Mouse (Mus musculus): Measurements from ENCODE around the gene Nt5c2.

The Nt5c2 gene

DNA sequence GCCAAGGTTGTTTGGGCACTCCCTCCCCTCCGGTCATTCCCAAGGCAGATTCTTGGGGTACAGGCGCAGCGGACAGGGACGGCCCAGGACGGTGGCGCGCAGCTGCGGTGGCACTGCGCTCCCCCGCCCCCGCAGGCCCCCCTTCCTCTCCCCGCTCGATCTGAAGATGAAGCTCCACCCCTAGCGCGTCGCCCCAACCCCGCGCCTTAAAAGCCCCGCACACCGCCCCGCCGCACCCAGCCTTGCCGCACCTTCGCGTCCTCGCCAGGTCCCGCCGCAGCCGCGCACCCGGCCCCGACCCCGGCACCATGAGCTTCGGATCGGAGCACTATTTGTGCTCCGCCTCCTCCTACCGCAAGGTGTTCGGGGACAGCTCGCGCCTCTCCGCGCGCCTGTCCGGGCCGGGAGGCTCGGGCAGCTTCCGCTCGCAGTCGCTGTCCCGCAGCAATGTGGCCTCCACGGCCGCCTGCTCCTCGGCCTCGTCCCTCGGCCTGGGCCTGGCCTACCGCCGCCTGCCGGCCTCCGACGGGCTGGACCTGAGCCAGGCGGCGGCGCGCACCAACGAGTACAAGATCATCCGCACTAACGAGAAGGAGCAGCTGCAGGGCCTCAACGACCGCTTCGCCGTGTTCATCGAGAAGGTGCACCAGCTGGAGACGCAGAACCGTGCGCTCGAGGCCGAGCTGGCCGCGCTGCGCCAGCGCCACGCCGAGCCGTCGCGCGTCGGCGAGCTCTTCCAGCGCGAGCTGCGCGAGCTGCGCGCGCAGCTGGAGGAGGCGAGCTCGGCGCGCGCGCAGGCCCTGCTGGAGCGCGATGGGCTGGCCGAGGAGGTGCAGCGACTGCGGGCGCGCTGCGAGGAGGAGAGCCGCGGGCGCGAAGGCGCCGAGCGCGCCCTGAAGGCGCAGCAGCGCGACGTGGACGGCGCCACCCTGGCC, at the start of gene Nt5c2, which contains the start of gene Ina:
Gene Nt5c2 (minus strand): TSS at position 707 of the 935 bp plus-strand sequence.
Gene Ina (plus strand): TSS at position 252 of the 935 bp plus-strand sequence.
- DNase-seq = peak; percentile 89

DNA sequence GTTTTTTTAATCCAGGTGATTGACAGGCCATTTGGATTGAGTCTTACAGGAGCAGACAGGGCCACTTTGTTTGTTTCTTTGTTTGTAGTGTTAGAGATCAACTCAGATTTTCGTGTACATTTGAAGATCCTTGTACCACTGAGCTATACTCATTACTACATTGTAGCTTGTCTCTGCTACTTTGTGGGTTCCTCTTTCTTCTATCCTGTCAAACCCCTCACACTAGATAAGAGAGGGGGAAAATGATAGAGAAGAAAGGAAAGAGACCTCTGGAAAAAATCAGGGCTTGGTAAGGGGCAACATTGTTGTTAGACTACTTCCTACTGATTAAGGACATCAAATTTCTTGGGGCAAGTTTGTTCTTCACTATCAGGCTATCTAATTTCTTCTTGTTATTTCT, 42.7 kb upstream of the Nt5c2 start:
- no peak for DNase-seq

DNA sequence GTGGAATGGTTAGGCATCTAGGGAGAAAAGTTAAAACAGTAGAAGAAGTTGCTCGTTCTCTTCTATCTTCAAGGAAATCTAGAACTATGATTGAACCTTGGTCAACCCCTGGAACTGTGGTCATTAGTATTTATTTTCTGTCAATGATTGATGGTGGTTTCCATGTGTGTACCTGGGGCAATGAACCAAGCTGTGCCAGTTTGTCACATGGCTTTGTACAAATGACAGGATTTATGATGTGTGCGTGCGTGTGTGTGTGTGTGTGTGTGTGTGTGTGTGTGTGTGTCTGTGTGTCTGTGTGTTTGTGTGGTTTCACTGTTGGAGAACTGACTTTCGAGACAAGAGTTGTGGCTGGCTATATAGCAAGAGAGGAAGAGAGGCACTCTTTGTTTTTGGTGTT, 38.5 kb upstream of the Nt5c2 start:
- DNase-seq = no peak

DNA sequence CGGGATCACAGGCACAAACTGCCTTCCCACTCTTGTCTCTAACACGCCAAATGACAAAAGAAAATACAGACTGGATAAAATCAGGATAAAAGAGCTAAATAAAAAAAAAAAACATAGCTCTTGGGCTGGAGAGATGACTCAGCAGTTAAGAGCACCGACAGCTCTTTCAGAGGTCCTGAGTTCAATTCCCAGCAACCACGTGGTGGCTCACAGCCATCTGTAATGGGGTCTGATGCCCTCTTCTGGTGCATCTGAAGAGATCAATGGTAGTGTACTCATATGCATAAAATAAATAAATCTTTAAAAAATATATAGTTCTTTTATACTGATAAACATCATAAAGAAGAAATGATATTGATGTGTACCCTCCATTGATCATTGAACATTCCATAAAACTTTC, 38.0 kb upstream of the Nt5c2 start:
- DNase-seq = no peak

DNA sequence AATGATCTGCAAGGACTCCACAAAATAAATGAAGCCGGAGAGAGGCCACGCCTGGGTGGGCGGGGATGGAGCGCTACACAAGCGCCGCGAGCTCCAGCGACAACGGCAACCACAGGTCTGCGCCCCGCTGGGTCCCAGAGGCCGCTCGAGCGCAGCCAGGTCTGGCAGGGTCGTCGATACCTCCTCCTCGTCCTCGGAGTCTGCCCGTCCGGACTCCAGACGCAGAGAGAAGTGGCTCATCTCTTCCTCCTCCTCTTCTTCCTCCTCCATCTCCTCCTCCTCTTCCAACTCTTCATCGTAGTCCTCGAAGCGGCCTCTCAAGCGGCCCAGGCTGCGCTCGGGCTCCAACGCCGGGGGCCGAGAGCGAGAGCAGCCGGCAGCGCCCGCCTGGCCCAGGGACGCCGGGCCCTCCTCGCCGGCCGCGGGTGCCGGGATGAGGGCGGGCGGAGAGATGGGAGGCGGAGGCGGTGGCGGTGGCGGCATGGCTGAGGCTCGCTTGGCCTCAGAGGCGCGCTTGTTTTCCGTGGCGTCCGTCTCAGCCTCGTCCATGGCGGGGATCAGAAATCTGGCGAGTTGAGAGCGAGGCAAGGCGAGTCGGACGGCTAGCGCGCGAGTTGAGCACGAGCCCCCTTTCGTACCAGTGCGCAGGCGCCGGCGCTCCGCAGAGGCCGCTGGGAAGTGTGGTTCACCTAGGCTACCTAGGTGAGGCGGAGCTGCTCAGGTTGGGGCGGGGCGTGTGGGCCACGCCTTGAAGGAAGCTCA, 35.5 kb upstream of the Nt5c2 start, which contains the start of gene Pcgf6:
Gene Pcgf6 (minus strand): TSS at position 636 of the 762 bp plus-strand sequence.
- peak; percentile 91 for DNase-seq

DNA sequence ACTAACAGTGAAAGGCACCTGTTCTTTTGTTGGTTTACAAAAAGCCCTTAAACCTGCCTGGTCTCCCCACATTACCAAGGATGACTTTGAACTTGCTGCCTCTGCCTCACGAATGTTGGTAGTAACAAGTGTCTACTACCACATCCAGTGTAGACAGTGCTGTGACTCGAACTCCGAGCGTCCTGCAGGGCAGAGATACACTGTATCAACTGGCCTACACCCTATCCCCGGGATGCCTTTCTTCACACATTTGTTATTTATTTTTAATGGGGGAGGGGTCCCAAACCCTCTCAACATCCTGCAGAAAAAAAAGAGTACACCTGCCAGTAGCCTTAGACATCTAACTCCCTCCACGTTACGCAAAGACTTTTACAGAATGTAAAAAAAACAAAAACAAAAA, 34.9 kb upstream of the Nt5c2 start:
- DNase-seq = peak; percentile 37

DNA sequence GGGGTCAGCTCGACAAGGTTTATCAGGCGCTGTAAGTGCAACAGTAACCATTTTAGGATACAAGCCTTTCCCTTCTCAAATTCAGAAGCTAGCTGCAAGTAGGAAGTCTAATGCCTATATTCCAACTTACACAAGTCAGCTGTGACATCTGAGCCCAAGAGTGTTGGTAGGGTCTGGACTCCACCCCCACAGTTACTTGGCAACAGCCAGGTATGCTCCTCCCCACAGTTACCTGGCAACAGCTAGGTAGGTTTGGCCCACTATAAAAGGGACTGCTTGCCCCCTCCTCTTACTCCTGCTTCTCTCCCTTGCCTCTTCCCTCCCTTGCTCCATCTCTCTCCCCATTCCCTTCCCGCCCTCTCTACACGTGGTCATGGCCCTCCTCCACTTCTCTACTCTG, 34.1 kb upstream of the Nt5c2 start:
- no peak for DNase-seq

DNA sequence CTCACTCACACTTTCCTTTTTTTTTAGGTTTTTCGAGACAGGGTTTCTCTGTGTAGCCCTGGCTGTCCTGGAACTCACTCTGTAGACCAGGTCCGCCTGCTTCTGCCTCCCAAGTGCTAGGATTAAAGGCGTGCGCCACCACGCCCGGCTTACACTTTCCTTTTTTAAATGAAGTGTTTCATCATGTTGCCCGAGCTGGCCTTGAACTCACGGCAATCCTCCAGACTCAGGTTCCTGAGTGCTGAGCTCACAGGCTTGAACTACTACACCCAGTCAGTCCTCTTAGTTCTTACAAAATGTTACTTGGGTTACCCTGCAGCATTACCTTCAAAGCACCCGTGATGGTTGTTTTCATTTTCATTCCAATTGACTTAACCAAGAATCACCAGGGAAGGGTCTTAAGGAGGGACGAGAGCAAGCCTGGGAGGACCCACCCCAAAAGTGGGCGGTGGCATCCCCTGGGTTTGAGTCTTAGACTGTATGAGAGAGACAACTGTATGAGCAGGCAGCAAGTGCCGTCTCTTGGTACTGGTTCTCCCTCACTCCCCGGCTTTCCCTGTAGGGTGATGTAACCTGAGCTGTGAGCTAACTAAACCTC, 32.4 kb upstream of the Nt5c2 start:
- DNase-seq = no peak

DNA sequence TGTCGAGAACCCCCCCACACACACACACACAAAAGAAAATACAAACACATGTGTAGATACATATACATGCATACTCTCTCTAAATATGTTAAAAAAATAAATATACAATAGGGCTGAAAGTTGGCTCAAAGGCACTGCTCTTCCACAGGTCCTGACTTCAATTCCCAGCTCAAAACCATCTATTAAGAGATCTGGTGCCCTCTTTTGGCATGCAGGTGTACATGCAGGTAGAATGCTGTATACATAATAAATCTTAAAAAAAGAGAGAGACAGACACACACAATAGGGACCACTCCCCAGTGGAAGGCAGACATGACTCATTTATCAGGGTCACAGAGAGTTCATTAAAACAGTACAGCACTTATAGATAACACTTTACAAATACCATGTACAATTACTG, 31.4 kb upstream of the Nt5c2 start:
- no peak for DNase-seq

DNA sequence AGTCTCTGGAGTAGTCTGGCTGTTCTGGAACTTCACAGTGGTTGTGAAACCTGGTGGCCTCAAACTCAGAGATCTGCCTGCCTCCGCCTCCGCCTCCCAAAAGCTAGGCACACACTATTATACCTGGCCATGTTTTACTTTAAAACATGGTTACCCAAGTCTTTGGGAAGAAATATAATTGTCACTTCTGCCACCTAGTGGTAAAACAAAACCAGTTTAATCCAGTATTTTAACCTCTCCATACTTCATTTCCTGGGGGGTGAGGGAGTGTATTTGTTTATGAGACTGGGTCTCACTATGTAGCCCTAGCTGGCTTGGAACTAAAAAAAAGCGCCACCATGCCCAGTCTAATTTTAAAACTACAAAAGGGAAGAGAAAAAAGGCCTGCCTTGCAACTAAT, 28.7 kb upstream of the Nt5c2 start:
- DNase-seq = no peak

DNA sequence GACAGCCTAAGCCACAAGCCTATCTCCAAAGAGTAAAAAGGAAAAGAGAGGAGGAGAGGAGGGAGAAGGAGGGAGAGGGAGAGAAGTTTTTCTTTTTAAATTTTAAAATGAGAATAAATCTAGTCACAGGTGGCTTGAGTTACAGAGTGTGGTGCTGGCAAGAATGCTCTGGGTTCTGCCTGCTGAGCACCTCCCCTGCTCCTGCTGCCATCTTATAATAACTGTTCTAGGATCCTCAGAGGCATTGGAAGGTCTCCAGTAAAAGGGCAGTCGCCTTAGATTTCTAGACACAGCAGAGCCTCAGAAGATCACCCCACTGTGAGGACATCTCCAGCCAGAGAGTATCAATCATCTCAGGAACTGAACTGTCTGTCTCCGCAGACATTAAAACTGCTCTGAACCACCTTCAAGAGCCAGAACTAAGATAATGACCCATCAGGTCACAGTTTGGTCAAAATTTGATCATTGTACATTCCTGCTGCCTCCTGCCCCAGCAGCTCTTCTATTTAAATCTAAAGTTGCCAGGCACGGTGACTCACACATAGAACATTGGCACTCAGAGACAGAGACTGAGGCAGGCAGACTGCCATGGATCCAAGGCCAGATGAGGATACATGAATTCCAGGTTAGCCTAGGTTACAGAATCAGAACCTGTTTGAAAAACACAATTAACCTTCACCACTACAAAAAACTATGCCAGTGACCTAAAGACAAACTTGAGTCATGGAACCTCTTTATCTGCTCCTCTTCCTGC, 25.9 kb upstream of the Nt5c2 start:
- no peak for DNase-seq

DNA sequence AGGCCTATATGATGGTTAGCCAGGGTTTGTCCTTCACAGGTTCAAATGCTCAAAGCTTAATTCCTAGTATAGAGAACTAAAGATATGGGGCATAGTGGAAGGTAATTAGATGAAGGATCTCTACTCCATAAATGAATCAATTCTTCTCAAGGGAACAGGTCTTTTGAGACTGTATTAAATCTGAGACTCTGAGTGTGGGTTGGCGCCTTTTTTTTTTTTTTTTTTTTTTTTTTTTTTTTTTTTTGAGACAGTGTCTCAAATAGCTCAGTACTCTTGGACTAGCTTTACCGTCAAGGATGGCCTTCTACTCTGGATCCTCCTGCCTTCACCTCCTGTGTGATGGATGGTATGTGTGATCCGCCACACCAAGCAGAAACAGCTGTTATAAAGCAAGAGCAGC, 21.6 kb upstream of the Nt5c2 start:
- no peak for DNase-seq

DNA sequence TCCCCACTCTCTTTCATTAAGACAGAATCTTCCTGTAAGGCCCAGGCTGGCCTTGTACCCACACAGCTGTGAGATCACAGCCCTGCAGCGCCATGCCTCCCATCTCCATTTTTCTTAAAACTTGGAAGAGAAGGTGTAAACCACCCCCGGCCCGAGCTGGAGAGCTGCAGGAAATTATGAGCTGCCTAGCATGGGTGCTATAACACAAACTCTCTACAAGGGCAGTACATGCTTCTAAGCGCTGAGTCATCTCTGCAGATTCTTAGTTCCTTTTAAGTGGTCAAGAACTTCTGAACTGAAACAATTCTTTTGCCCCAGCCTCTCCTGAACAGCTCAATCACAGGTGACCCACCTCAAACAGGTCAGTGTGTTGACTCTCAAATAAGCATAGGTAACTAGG, 20.0 kb upstream of the Nt5c2 start:
- no peak for DNase-seq

DNA sequence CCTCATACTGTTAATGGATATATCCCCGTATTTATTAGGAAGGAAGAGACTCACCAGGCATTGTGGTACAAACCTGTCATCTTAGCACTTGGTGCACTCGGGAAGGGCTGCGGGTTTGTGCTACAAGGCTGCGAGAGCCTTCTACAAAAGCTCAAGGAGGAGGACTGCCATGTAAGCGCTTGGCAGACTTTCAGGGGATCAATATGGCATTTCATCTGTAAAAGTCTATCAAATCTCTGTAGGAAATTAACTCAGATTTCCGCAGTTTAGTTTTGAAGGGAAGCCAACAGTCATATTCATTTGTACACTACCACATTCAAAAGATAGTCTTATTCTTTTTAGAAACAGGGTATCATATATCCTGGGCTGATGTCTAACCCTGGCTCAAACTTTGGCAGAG, 16.8 kb upstream of the Nt5c2 start:
- DNase-seq = no peak

DNA sequence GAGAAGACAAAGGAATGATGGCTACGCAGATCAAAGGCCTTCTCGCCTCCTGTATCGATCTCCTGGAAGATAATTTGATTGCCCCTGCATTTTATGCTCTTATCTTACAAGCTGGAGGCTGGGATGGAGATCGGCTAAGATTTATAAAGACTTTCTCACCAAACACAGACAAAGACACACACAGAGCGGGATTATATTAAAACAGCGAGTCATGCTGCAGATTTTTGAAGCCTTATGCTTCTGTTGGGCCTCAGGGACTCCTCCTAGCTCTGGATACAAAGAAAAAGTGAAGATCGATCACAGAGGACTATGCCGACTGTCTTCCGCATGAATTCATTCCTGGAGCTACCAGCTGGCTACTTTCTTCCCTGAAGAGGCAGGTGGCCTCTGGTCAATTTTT, 14.8 kb upstream of the Nt5c2 start:
- no peak for DNase-seq

DNA sequence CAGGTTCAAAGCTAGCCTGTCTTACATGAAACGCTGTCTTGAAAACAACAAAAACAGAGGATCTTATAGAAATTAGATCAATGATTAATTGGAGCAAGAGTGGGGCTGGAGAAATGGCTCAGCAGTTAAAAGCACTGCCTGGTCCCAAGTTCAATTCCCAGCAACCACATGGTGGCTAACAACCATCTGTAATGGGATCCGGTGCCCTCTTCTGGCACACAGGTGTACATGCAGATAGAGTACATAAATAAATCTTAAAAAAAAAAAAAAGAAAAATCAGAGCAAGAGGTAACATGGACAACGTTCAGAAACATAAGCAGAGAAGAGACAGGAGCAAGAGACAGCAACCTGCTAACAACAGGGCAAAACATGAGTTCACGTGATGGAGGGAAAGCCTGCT, 11.6 kb upstream of the Nt5c2 start:
- no peak for DNase-seq

DNA sequence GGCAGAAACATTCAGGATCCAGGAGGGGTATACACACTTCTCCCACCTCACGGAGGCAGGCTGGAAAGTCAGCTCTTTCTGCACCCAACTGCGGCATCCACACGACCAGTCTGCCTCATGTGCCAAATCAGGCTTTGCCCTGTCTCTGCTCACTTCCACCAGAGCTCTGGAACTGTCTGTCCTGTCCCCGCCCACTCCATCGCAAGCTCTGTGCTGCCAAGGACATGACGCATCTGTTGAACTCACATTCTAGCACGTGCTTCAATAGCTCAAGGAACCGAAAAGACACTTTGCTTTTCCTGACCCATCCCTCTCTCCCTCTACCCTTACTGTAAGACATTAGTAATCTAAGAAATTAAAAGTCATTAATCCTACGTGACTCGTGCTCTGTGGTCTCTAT, 10.0 kb upstream of the Nt5c2 start:
- DNase-seq = no peak

DNA sequence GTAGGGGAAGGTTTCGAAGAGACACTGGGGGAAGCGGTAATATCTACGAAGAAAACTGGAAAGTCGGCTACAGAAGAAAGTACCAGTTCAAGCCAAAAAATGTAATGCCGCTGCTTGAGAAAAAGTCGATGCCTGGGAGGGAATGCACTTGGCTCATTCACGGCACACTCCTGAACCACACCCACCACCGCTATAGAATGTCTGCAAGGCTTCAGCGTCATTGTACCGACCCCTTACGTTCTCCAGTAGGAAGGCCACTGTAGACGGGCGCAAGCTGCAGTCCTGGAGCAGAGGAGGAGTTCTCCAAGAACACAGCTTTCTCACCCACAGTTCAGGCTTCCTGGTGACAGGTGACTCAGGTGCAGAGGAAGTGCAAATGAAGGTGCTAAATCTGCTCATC, 8.6 kb upstream of the Nt5c2 start:
- DNase-seq = no peak

DNA sequence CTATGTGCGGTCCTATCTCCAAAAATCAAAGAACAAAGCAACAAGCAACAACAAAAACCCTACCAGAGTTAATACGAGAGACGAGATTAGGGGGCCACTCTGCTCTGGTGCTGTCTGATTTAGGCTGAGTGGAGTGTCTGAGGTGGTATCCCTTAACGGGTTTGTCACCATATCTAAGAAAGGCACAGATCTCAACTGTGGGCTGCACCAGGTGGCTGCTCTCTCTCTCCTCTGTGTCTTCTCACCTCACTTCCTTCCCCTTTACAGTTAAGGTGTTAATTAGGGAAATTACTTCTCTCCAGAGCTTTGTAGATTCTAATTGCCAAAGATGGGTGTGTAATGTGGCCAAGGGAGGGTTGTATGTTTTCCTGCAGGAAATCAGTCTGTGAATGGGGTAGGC, 7.8 kb upstream of the Nt5c2 start:
- DNase-seq = no peak

DNA sequence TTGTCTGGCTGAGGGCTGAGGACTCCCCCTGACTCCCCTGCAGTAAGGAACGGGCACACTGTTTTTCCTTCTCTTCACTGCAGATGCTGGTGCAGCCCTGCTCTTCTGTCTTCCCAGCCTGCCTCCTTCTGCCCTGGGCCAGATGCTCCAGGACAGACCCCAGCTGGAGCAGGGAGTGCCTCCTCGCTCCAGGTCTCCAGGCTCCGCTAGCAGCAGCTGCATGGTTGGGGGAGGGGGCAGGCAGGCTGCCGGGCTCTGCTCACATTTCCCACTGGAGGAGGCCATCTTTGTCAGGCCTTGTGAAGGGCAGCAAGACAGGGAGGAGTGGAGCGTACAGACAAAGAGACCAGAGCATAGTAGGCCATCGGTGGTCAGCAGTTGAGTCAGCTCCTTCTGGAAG, 4.4 kb upstream of the Nt5c2 start:
- DNase-seq = no peak

DNA sequence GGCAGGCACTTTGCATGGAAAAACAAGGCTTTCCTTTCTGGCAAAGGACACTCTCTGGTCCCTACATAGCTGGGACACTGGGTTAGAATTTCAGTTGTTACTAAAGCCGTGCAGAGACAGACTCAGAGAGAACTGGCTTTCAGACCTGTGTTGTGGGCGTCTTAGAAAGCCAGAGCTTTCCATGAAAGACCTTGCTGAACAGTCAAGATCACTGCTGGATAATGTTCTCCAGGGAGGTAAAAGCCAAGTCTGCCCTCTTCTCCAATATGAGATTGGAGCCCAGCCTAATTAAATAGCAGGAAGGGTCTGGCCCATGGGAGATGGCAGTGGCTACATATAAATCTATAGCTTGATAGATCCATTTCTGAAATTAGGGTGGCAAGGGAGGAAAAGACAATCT, 3.4 kb upstream of the Nt5c2 start:
- no peak for DNase-seq

DNA sequence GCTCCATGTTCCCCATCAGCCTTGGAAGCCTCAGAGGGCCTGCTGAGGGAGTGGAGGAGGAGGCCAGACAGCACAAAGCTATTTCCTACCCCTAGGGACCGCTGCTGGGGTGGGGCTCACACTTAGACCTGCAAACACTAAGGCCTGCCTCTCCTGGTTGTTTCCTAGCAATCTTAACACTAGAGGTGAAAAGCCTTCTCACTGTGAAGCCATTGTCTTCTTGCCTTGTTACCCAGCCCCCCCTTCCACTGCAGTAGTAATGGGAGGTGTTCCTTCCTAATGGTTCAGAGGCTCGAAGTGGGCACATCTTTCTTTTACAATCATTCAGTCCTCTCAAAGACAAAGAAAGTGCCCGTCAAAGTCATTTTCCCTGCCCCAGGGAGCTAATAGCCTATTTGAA, 2.9 kb upstream of the Nt5c2 start:
- DNase-seq = no peak

DNA sequence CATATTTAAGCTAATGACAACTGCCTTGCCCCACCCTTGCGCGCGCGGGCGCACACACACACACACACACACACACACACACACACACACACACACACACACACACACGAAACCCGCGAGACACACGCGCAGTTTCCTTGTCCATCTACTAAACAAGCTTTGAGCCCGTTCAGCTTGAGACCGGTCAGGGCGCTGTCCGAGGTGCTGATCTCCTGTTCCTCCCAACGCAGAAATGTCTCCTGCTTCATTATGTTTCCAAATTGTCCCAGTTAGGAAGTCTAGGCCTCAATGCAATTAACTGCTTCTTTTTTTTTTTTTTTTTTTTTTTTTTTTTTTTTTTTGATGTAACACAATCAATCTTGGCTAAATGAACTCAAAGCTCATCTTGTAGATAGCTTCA, 1.5 kb upstream of the Nt5c2 start:
- peak; percentile 33 for DNase-seq
